ENCODE assay signal across 19 mouse cellular contexts in the genomic region with DNA sequence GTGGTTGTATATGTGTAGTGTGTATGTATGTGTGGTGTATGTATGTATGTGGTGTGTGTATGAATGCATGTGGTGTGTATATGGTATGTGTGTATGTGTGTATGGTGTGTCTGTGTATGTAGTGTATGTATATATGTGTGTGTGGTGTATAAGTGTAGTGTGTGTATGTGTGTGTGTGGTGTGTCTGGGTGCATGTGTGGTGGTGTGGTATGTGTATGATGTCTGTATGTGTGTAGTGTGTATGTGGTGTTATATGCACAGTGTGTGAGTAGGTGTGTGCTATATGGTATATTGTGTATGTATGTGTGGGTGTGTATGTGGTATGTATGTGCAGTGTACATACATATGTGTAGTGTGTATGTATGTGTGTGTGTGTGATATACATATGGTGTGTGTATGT. TPM values are rescaled to one million over a fixed set of nuclear protein-coding genes. Genes with fewer than 3 reads are reported as not detected.
DNase-seq lines count a peak whose midpoint lies in the region; ATAC-seq and TF ChIP-seq lines count a peak whose summit lies in the region.
"Had no signal": no experiment of that assay in that cellular context is flagged by ENCODE, and none has a peak within 500 bp of the region (broad histone marks: within the 10 kb centered on the region; RNA-seq: fewer than 3 reads in every experiment).

No protein-coding gene starts in this region.

- no peak for DNase-seq in limb, embryonic 11.5 days (ENCODE audit: low spot score)
- DNase-seq in limb, embryonic 10.5 days (ENCODE audit: low spot score), result no peak
- peak; percentile 17 for DNase-seq in midbrain, embryonic 11.5 days (ENCODE audit: low spot score, missing footprints)
- DNase-seq in midbrain, postnatal 0 days (ENCODE audit: low spot score), result no peak
- no peak for DNase-seq in cerebellum, postnatal 10 days
- DNase-seq in left cerebral cortex, adult 9 months (ENCODE audit: low spot score in 2 of 2), result no peak
- DNase-seq: adrenal gland, postnatal 10 days; cerebellum, adult 11-12 months; cerebellum, adult 9-10 months; cerebellum, postnatal 36 days; gastrocnemius, postnatal 14 days; heart, postnatal 36 days had no signal

- H3K4me2 ChIP-seq in limb, embryonic 11.5 days (ENCODE audit: low read depth, severe bottlenecking), result no peak overlapping the region
- H3K4me2 ChIP-seq in midbrain, embryonic 11.5 days, result no peak overlapping the region
- no peak overlapping the region for H3K4me2 ChIP-seq in midbrain, postnatal 0 days (ENCODE audit: low read depth, low read length, poor library complexity, severe bottlenecking)
- no peak overlapping the region for H3K4me2 ChIP-seq in embryonic facial prominence, embryonic 13.5 days
- H3K4me2 ChIP-seq: forebrain, embryonic 15.5 days; heart, embryonic 11.5 days; heart, embryonic 15.5 days; hindbrain, embryonic 15.5 days had no signal

- TF ChIP-seq CTCF in midbrain, postnatal 0 days (IDR thresholded peaks at IDR 0.05), result no peak

- H3K4me1 ChIP-seq in limb, embryonic 11.5 days (ENCODE audit: control insufficient read depth, insufficient read depth, low read length), result peaks cover 3% of the 10 kb centered on the region; the same call in 1 of the 2 replicates
- peaks cover 20% of the 10 kb centered on the region for H3K4me1 ChIP-seq in limb, embryonic 10.5 days
- H3K4me1 ChIP-seq in midbrain, embryonic 11.5 days (ENCODE audit: control insufficient read depth, insufficient read depth, low read length), result no peaks in the 10 kb centered on the region
- H3K4me1 ChIP-seq in midbrain, postnatal 0 days (ENCODE audit: insufficient read depth, low read length), result no peaks in the 10 kb centered on the region
- H3K4me1 ChIP-seq in embryonic facial prominence, embryonic 13.5 days, result peaks cover 38% of the 10 kb centered on the region

- H3K27ac ChIP-seq in limb, embryonic 11.5 days (replicated peaks; ENCODE audit: low read depth, low read length), result no peak overlapping the region
- H3K27ac ChIP-seq in limb, embryonic 10.5 days, result no peak overlapping the region
- H3K27ac ChIP-seq in midbrain, embryonic 11.5 days (ENCODE audit: low read depth, low read length), result no peak overlapping the region
- no peak overlapping the region for H3K27ac ChIP-seq in midbrain, postnatal 0 days (ENCODE audit: low read depth, low read length)
- H3K27ac ChIP-seq in embryonic facial prominence, embryonic 13.5 days, result 0 out of 2 replicates have a peak overlapping the region, but pooled peaks have one; percentile 11
- H3K27ac ChIP-seq: forebrain, embryonic 15.5 days; heart, embryonic 15.5 days; hindbrain, embryonic 15.5 days had no signal

- no peak overlapping the region for H3K9ac ChIP-seq in limb, embryonic 11.5 days (ENCODE audit: low read length)
- H3K9ac ChIP-seq in midbrain, embryonic 11.5 days (ENCODE audit: low read length), result no peak overlapping the region
- no peak overlapping the region for H3K9ac ChIP-seq in midbrain, postnatal 0 days (replicated peaks; ENCODE audit: low read length, poor library complexity, severe bottlenecking)
- no peak overlapping the region for H3K9ac ChIP-seq in embryonic facial prominence, embryonic 13.5 days
- H3K9ac ChIP-seq: forebrain, embryonic 15.5 days; heart, embryonic 15.5 days; hindbrain, embryonic 15.5 days had no signal

- 0 out of 2 replicates have a peak, but pooled peaks have one; percentile 31 for ATAC-seq in limb, embryonic 11.5 days (ENCODE audit: insufficient number of reproducible peaks, low FRiP score, low TSS enrichment, low read depth)
- ATAC-seq in midbrain, embryonic 11.5 days (ENCODE audit: low FRiP score), result no peak
- ATAC-seq in midbrain, postnatal 0 days (ENCODE audit: low FRiP score), result no peak
- no peak for ATAC-seq in embryonic facial prominence, embryonic 13.5 days (ENCODE audit: insufficient number of reproducible peaks, insufficient read depth, low FRiP score, low TSS enrichment, low read depth)
- ATAC-seq: forebrain, embryonic 15.5 days had no signal

- no peak overlapping the region for H3K4me3 ChIP-seq in limb, embryonic 11.5 days (ENCODE audit: low read depth, low read length)
- no peak overlapping the region for H3K4me3 ChIP-seq in limb, embryonic 10.5 days
- H3K4me3 ChIP-seq in midbrain, embryonic 11.5 days (ENCODE audit: low read depth, low read length), result no peak overlapping the region
- no peak overlapping the region for H3K4me3 ChIP-seq in midbrain, postnatal 0 days (ENCODE audit: low read depth, low read length)
- H3K4me3 ChIP-seq in embryonic facial prominence, embryonic 13.5 days, result no peak overlapping the region
- H3K4me3 ChIP-seq: forebrain, embryonic 15.5 days; heart, adult 2 months; heart, embryonic 15.5 days; hindbrain, embryonic 15.5 days had no signal

- no peaks in the 10 kb centered on the region for H3K27me3 ChIP-seq in limb, embryonic 11.5 days (ENCODE audit: control insufficient read depth, insufficient read depth, low read length)
- H3K27me3 ChIP-seq in limb, embryonic 10.5 days (ENCODE audit: low read depth, poor library complexity, severe bottlenecking), result no peaks in the 10 kb centered on the region
- H3K27me3 ChIP-seq in midbrain, embryonic 11.5 days (ENCODE audit: control insufficient read depth, insufficient read depth, low read length), result no peaks in the 10 kb centered on the region
- no peaks in the 10 kb centered on the region for H3K27me3 ChIP-seq in midbrain, postnatal 0 days (ENCODE audit: insufficient read depth, low read length)
- no peaks in the 10 kb centered on the region for H3K27me3 ChIP-seq in embryonic facial prominence, embryonic 13.5 days
- H3K27me3 ChIP-seq: forebrain, embryonic 15.5 days; heart, embryonic 15.5 days; hindbrain, embryonic 15.5 days had no signal

- H3K9me3 ChIP-seq in limb, embryonic 11.5 days (ENCODE audit: control insufficient read depth, low read length), result no peaks in the 10 kb centered on the region
- H3K9me3 ChIP-seq in limb, embryonic 10.5 days (replicated peaks), result no peaks in the 10 kb centered on the region
- no peaks in the 10 kb centered on the region for H3K9me3 ChIP-seq in midbrain, embryonic 11.5 days (ENCODE audit: control insufficient read depth, low read length)
- H3K9me3 ChIP-seq in midbrain, postnatal 0 days (ENCODE audit: low read length), result no peaks in the 10 kb centered on the region
- no peaks in the 10 kb centered on the region for H3K9me3 ChIP-seq in embryonic facial prominence, embryonic 13.5 days
- H3K9me3 ChIP-seq: forebrain, embryonic 15.5 days; G1E; heart, embryonic 15.5 days; hindbrain, embryonic 15.5 days had no signal

- no peaks in the 10 kb centered on the region for H3K36me3 ChIP-seq in limb, embryonic 11.5 days (ENCODE audit: control insufficient read depth, insufficient read depth, low read length)
- no peaks in the 10 kb centered on the region for H3K36me3 ChIP-seq in limb, embryonic 10.5 days
- no peaks in the 10 kb centered on the region for H3K36me3 ChIP-seq in midbrain, embryonic 11.5 days (ENCODE audit: control insufficient read depth, insufficient read depth, low read length)
- peaks cover 3% of the 10 kb centered on the region; the same call in 1 of the 2 replicates for H3K36me3 ChIP-seq in midbrain, postnatal 0 days (ENCODE audit: insufficient read depth, low read length)
- H3K36me3 ChIP-seq in embryonic facial prominence, embryonic 13.5 days, result peaks cover 2% of the 10 kb centered on the region; the same call in 1 of the 2 replicates
- H3K36me3 ChIP-seq: forebrain, embryonic 15.5 days; heart, embryonic 15.5 days had no signal

RNA-seq across cellular contexts. Expression of a gene that starts 15.2 kb away (rescaled TPM):
- 3.8 and 4.8 TPM in 2 replicates for polyA plus RNA-seq in limb, embryonic 11.5 days (2014; fragmentation: Nextera tagmentation; extraction: Ambion mirVana)
- polyA plus RNA-seq in limb, embryonic 10.5 days (2016; fragmentation: Nextera tagmentation; extraction: Ambion mirVana), result 5.5 TPM in 2 replicates
- polyA plus RNA-seq in midbrain, embryonic 11.5 days (2014; fragmentation: Nextera tagmentation; extraction: Ambion mirVana), result 5.0 and 6.2 TPM in 2 replicates
- 0.19 and 0.38 TPM in 2 replicates for total RNA-seq in midbrain, postnatal 0 days (2014; rRNA removed)
- 0.37 and 0.38 TPM in 2 replicates for polyA plus RNA-seq in midbrain, postnatal 0 days (2015; fragmentation: Nextera tagmentation; extraction: Ambion mirVana)
- 2.6 and 2.8 TPM in 2 replicates for polyA plus RNA-seq in embryonic facial prominence, embryonic 13.5 days (2015; fragmentation: Nextera tagmentation; extraction: Ambion mirVana)

RNA-seq across cellular contexts. Expression of a gene that starts 32.5 kb away (rescaled TPM):
- polyA plus RNA-seq in limb, embryonic 11.5 days (2014; fragmentation: Nextera tagmentation; extraction: Ambion mirVana), result 317 and 321 TPM in 2 replicates
- 267 and 310 TPM in 2 replicates for polyA plus RNA-seq in limb, embryonic 10.5 days (2016; fragmentation: Nextera tagmentation; extraction: Ambion mirVana)
- polyA plus RNA-seq in midbrain, embryonic 11.5 days (2014; fragmentation: Nextera tagmentation; extraction: Ambion mirVana), result 256 and 276 TPM in 2 replicates
- total RNA-seq in midbrain, postnatal 0 days (2014; rRNA removed), result 454 and 542 TPM in 2 replicates
- 511 and 569 TPM in 2 replicates for polyA plus RNA-seq in midbrain, postnatal 0 days (2015; fragmentation: Nextera tagmentation; extraction: Ambion mirVana)
- polyA plus RNA-seq in embryonic facial prominence, embryonic 13.5 days (2015; fragmentation: Nextera tagmentation; extraction: Ambion mirVana), result 407 and 457 TPM in 2 replicates

RNA-seq across cellular contexts. Expression of a gene that starts 49.0 kb away (rescaled TPM):
- polyA plus RNA-seq in limb, embryonic 11.5 days (2014; fragmentation: Nextera tagmentation; extraction: Ambion mirVana), result 76.9 and 82.1 TPM in 2 replicates
- polyA plus RNA-seq in limb, embryonic 10.5 days (2016; fragmentation: Nextera tagmentation; extraction: Ambion mirVana), result 145 and 157 TPM in 2 replicates
- 61.1 and 63.8 TPM in 2 replicates for polyA plus RNA-seq in midbrain, embryonic 11.5 days (2014; fragmentation: Nextera tagmentation; extraction: Ambion mirVana)
- total RNA-seq in midbrain, postnatal 0 days (2014; rRNA removed), result 71.3 and 92.4 TPM in 2 replicates
- 101 and 103 TPM in 2 replicates for polyA plus RNA-seq in midbrain, postnatal 0 days (2015; fragmentation: Nextera tagmentation; extraction: Ambion mirVana)
- 98.8 and 105 TPM in 2 replicates for polyA plus RNA-seq in embryonic facial prominence, embryonic 13.5 days (2015; fragmentation: Nextera tagmentation; extraction: Ambion mirVana)

RNA-seq across cellular contexts. Expression of a gene that starts 51.0 kb away (rescaled TPM):
- polyA plus RNA-seq in limb, embryonic 11.5 days (2014; fragmentation: Nextera tagmentation; extraction: Ambion mirVana), result 0.39 and 0.70 TPM in 2 replicates
- 0.26 and 0.40 TPM in 2 replicates for polyA plus RNA-seq in limb, embryonic 10.5 days (2016; fragmentation: Nextera tagmentation; extraction: Ambion mirVana)
- polyA plus RNA-seq in midbrain, embryonic 11.5 days (2014; fragmentation: Nextera tagmentation; extraction: Ambion mirVana), result 0.38 and 0.65 TPM in 2 replicates
- total RNA-seq in midbrain, postnatal 0 days (2014; rRNA removed), result 1.1 TPM in 1 of 2 replicates, not detected in the other
- 0.43 and 0.50 TPM in 2 replicates for polyA plus RNA-seq in midbrain, postnatal 0 days (2015; fragmentation: Nextera tagmentation; extraction: Ambion mirVana)
- polyA plus RNA-seq in embryonic facial prominence, embryonic 13.5 days (2015; fragmentation: Nextera tagmentation; extraction: Ambion mirVana), result 0.41 and 1.3 TPM in 2 replicates
- total RNA-seq: G1E; gastrocnemius, postnatal 14 days; heart, adult 2 months; heart, postnatal 36 days had no signal
- polyA plus RNA-seq: G1E had no signal
